Mouse (Mus musculus) CD4-positive, CD25-positive, alpha-beta regulatory T cell, adult 4 months (primary cell): ENCODE data around the gene Ubqln1. TPM values are rescaled to one million over a fixed set of nuclear protein-coding genes. Genes with fewer than 3 reads are reported as not detected.

Source experiments
- ATAC-seq: one replicate; pipeline ENCODE4 v1.8.0; 2017
- polyA plus RNA-seq, 2 experiments: library from polyadenylated mRNA; unstranded; fragments of 100-300 nt; shearing (Covaris generic); gene quantifications; one replicate each; pipeline ENCODE4 v1.2.1; 2017

The Ubqln1 gene
- polyA plus RNA-seq, 2 experiments from 2014 or later = 14.2 to 21.1 TPM

GRCm38 (mm10) chr13:58197981-58198640 is 17.3 kb downstream of the Ubqln1 start:
- ATAC-seq = no peak

- ATAC-seq = no peak
Measured at GRCm38 (mm10) chr13:58197211-58197610, 18.2 kb downstream of the Ubqln1 start.

- no peak for ATAC-seq
Measured at GRCm38 (mm10) chr13:58194908-58195307, 20.5 kb downstream of the Ubqln1 start.

- ATAC-seq = no peak
Measured at GRCm38 (mm10) chr13:58193221-58193620, 22.2 kb downstream of the Ubqln1 start.

- no peak for ATAC-seq
Measured at GRCm38 (mm10) chr13:58192146-58192545, 23.3 kb downstream of the Ubqln1 start.

GRCm38 (mm10) chr13:58191516-58191915 is 23.9 kb downstream of the Ubqln1 start:
- no peak for ATAC-seq

- ATAC-seq = peak; percentile 22
Measured at GRCm38 (mm10) chr13:58189473-58189872, 26.0 kb downstream of the Ubqln1 start.

GRCm38 (mm10) chr13:58188412-58188811 is 27.0 kb downstream of the Ubqln1 start:
- ATAC-seq = peak; percentile 88

- no peak for ATAC-seq
Measured at GRCm38 (mm10) chr13:58187751-58188150, 27.7 kb downstream of the Ubqln1 start.

GRCm38 (mm10) chr13:58186281-58186680 is 29.2 kb downstream of the Ubqln1 start:
- ATAC-seq = no peak

- ATAC-seq = no peak
Measured at GRCm38 (mm10) chr13:58184111-58184510, 31.3 kb downstream of the Ubqln1 start.

- no peak for ATAC-seq
Measured at GRCm38 (mm10) chr13:58181607-58182551, 33.6 kb downstream of the Ubqln1 start.

- no peak for ATAC-seq
Measured at GRCm38 (mm10) chr13:58177511-58178208, 37.8 kb downstream of the Ubqln1 start.

- ATAC-seq = no peak
Measured at GRCm38 (mm10) chr13:58176105-58176504, 39.3 kb downstream of the Ubqln1 start.

GRCm38 (mm10) chr13:58168119-58168518 is 47.3 kb downstream of the Ubqln1 start:
- no peak for ATAC-seq

- ATAC-seq = no peak
Measured at GRCm38 (mm10) chr13:58163343-58163742, 52.1 kb downstream of the Ubqln1 start.

GRCm38 (mm10) chr13:58160761-58161160 is 54.7 kb downstream of the Ubqln1 start:
- no peak for ATAC-seq

GRCm38 (mm10) chr13:58158099-58158912 is 57.1 kb downstream of the Ubqln1 start:
- ATAC-seq = peak; percentile 76

GRCm38 (mm10) chr13:58157447-58158098 is 57.9 kb downstream of the Ubqln1 start, which contains the start of gene Idnk:
Idnk (plus strand) TSS chr13:58157649.
- peak; percentile 72 for ATAC-seq

- ATAC-seq = peak; percentile 1
Measured at GRCm38 (mm10) chr13:58157036-58157435, 58.4 kb downstream of the Ubqln1 start.

GRCm38 (mm10) chr13:58156031-58156430 is 59.4 kb downstream of the Ubqln1 start:
- no peak for ATAC-seq

- no peak for ATAC-seq
Measured at GRCm38 (mm10) chr13:58150442-58150841, 65.0 kb downstream of the Ubqln1 start.
